Mouse (Mus musculus) induced T-regulatory cell, adult 2 months (primary cell): ENCODE data around the gene Gadd45gip1.

Experiments used
- DNase-seq: peaks from one replicate; pipeline ENCODE4 v3.0.0-alpha.2; 2012; ENCODE audit warnings: low read depth

Gadd45gip1 gene

GRCm38 (mm10) chr8:84831490-84831889 lies at the start of gene Gadd45gip1:
TSS of gene Gadd45gip1 (plus strand) at chr8:84831522.
- DNase-seq, result peak; percentile 84

DNA sequence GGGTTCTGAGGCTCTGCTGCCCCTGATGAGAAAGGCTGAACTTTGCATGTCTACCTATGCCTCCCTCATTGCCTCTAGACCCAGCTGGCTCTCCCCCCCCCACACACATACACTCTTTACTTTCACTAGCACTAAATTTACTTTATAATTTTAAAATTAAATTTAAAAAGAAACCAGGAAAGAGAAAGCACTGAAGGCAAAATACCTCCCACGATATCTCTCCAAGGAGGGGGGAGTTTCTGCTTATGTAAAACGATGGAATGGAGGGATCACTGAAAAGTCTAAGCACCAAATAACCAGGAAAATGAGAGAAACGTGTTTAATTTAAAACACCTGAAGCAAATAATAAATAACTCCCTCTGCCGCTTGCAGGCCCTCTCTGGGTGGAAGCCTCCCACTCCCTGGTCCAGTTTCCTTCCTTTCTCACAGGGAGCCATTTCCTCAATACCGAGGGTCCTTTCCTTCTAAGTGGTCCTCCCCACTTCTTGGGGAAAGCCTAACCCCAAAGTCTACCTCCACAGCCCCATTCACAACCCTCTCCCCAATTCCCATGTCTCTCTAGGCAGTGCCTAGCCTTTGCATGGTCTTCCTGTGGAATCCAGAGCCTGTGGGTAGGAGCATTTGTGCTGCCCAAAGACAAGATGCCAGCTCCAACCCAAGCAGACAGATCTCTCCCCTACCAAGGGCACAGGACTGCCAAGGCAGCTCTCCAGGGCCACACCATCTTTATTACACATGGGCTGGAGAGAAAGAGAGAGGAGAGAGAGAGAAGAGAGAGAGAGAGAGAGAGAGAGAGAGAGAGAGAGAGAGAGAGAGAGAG lies 49.4 kb upstream of the Gadd45gip1 start:
- no peak for DNase-seq

DNA sequence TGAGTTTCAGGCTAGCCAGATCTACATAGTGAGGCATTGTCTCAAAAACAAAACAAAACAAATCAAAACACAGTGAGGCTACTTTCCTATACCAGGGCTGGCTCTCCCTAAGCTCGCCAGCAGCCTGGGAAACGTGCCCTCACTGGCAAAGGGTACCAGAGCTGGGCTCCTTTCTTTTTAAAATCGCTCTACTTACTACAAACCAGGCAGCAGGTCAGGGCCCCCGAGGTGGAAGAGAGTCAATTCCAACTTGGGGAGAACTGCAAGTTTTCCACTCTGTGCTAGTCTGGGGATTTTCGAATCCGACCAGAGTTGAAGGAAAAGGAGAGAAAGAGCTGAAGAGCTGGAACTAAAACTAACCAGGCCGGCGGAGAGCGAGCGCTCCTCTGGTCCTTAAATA lies 48.6 kb upstream of the Gadd45gip1 start:
- no peak for DNase-seq

- DNase-seq, result no peak
Observed at GRCm38 (mm10) chr8:84783198-84783918, 48.0 kb upstream of the Gadd45gip1 start.

- DNase-seq, result no peak
Observed at GRCm38 (mm10) chr8:84783919-84784581, 47.3 kb upstream of the Gadd45gip1 start.

- no peak for DNase-seq
Observed at GRCm38 (mm10) chr8:84784681-84785505, 46.4 kb upstream of the Gadd45gip1 start.

GRCm38 (mm10) chr8:84785506-84785755 lies 45.9 kb upstream of the Gadd45gip1 start:
- DNase-seq, result no peak

DNA sequence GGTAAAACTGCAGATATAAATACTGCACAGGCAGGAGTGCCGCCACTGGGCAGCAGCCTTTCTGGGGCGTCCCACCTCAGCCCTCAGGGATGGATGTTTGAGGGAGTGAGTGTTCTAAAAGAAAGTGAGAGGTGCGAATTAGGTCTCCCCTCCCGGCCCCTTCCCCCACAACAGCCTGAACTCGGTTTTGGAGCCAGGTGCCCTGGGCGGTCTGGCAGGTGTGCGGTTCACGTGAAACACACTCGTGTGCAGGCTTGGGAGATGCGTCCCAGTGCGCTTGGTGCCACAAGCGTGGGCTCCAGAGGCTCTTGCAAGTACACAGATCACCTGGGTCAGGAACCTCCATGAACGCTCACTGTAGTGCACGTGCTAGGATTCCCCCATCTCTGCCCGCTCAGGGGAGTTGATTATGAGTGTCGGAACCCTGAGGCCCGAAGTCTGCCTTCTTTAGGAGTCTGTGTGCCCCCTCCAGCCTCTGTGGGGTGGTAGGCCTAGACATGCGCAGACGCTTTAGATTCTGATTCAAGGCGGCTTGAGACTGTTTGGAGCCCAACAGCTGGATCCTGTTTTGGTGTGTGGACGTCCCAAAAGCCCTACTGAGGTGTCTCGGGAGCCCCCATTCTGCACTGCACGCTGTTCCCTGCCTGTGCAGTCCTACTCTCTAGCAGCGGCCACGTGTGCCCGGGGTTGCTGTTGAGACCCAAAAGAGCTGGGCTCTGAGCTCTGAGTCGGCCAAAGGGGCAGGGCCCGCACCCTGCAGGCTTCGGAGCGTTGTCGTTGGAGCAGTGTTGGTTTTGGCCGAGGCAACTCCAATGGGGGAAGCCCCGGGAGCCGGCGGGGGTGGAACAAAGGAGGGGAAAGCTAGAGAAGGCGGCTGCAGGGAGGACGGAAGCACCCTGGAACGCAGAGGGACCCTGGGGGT lies 45.3 kb upstream of the Gadd45gip1 start:
- DNase-seq, result no peak

GRCm38 (mm10) chr8:84786801-84787467 lies 44.4 kb upstream of the Gadd45gip1 start:
- DNase-seq, result no peak

DNA sequence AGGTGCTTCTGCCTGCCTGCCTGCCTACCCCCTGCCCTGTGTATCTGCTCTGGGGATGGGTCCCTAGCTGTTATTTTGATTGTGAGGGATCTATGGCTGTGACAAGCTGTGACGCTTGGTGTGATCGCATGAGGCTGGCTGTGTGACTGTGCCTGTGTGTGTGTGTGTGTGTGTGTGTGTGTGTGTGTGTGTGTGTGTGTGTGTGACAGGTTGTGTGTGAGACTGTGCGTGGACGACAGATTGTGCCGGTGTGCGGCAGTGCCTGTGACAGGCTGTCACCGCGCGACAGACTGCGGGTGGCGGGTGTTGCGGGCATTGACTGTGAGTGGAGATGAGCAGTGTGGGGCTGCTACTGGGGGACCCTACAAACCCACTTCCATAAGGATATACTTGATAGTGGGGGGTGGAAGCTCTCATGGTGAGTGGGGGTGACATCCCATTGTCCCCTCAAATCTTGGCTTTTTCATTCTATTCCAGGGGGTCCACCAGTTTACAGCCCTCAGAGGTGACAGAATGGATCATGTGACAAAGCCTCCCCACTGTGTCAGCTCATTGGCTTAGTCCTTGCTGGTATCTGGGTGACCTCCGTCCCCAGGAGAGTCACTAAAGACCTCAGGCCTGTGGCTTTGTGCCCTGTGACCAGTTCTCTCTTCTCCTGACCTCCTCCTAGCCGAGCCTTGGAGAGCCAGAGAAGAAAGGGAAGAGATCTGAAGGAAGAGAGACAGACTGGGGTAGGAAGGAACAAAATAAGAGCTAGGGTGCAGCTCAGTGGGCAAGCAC lies 43.6 kb upstream of the Gadd45gip1 start:
- no peak for DNase-seq

DNA sequence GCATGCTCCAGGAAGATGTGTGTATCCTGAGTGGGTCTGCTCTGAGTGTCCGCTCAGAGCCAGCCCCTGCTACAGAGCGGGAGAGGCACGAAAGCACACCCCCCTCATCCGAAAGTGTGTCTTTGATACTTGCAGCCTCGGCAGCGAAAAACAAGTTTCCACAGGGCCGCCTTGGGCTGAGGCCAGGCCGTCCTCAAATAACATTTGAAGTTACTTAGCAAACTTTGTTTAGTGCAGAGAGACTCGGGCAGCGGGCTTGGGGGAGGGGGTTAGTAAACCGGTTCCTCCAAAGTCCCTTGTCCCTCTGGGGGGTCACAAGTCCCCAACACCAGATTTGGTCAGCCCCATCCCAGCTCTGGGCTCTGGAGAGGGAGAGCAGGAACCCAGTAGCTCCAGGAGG lies 42.4 kb upstream of the Gadd45gip1 start:
- DNase-seq, result no peak

DNA sequence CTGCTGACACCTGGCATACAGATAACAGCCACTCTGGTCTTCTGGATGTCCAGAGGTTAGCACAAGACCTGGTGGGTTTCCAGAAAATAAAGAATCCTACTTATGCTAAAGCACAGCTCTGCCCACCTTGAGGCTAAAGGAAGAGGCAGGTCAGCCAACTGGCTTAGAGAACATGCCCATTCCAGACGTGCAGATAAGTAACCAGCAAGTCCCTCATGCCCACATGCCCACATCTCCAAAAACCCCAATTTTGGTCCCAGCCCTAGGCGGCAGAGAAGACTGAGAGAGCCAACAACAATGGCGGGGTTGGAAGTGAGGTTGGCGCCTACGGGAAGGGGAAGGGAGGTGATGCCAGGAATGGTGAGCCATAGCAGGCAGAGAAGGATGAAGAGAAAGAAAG lies 42.0 kb upstream of the Gadd45gip1 start:
- DNase-seq, result no peak

GRCm38 (mm10) chr8:84789855-84790486 lies 41.4 kb upstream of the Gadd45gip1 start:
- no peak for DNase-seq

DNA sequence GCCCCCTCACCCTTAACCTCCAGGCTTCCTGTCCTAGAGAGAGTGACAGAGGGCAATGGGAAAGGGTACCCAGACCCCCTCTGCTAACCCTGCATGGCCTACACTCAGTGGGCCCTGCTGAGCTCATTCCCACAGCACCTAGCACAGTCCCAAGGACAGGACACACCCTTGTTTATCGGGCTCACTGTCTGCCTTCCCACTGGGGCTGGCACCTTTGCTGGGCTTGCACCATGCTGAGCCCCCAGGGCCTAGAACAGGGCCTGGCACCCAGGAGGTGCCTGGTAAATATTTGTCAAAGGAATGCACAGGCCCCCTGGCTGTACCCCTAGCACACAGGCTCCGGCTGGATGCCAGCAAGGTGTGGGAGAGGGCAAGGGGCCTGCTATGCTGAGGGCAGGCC lies 40.8 kb upstream of the Gadd45gip1 start:
- DNase-seq, result no peak

- DNase-seq, result no peak
Observed at GRCm38 (mm10) chr8:84792429-84792947, 38.8 kb upstream of the Gadd45gip1 start.

- no peak for DNase-seq
Observed at GRCm38 (mm10) chr8:84793134-84793533, 38.2 kb upstream of the Gadd45gip1 start.

GRCm38 (mm10) chr8:84793791-84794485 lies 37.4 kb upstream of the Gadd45gip1 start:
- DNase-seq, result no peak

GRCm38 (mm10) chr8:84794486-84794885 lies 36.8 kb upstream of the Gadd45gip1 start:
- no peak for DNase-seq
